Mouse (Mus musculus): ENCODE results near the gene Lrrc63.
A peak's percentile ranks its signal among the peaks of the same experiment; 100 is the strongest.
"Not testable (repeated sequence)": the region's sequence is repeated elsewhere in the genome, so short reads cannot be mapped to it uniquely, and the experiment has no call there.

Gene Lrrc63

GRCm38 (mm10) chr14:75130501-75131318 lies at the start of gene Lrrc63, which contains the start of gene Lcp1:
Gene Lrrc63, minus strand, starts transcription at chr14:75130881.
Gene Lcp1, plus strand, starts transcription at chr14:75131101.
- peak; percentile 30 for DNase-seq

DNA sequence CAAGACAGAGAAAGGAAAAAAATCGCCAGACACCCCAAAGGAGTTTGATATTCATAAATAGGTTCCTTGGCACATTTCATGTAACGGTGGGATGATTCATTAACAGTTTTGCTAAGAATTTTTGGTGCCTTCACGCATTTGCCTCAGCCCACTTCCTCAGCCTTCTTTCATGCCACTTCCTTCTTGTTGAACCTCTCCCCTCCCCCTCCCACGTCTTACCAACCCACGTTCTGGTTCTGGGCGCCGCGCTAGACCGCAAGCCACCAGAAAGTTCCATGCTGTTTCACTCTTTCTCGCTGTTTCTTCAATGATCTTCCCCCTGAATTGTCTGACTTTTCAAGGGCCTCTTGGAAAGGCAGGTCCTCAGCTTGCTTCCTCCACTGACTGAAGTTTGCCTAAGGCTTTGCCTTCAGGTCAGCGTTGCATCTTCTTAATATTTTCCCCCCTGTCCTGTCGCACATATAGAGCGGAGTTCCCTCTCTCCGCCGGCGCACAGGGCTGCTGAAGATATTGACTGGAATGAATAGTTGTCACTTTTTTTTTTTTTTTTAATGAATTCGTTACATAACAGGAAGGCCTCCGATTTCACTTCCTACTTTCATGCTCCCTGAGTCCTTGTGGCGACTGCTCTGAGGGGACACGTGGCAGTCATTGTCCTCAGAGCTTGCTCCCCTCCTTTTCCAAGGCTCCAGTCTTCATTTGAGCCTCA lies 48.7 kb upstream of the Lrrc63 start:
- no peak for DNase-seq

- no peak for DNase-seq
Measured at GRCm38 (mm10) chr14:75178801-75179211, 48.1 kb upstream of the Lrrc63 start.

DNA sequence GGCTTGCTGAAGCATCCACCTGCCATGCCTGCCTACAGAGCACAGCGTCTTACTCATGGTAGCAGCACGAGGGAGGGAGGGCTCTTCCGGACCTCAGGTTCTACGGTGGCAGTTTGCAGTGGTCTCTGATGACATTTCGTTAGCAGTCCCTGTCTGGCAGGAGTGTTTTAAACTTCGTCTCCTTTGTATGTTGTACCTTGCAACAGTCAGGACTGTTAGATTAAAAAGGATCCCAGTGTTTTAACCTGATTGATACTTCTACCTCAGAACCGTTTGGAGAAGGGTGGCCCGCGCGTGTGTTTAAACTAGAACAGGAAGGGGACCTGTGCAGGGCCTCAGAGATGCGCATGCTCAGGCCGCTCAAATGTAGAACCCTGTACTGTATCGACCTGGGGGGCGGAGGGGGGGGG lies 47.7 kb upstream of the Lrrc63 start:
- DNase-seq: no peak

- DNase-seq: no peak
Measured at GRCm38 (mm10) chr14:75177400-75177799, 46.7 kb upstream of the Lrrc63 start.

- no peak for DNase-seq
Measured at GRCm38 (mm10) chr14:75176425-75177045, 45.9 kb upstream of the Lrrc63 start.

DNA sequence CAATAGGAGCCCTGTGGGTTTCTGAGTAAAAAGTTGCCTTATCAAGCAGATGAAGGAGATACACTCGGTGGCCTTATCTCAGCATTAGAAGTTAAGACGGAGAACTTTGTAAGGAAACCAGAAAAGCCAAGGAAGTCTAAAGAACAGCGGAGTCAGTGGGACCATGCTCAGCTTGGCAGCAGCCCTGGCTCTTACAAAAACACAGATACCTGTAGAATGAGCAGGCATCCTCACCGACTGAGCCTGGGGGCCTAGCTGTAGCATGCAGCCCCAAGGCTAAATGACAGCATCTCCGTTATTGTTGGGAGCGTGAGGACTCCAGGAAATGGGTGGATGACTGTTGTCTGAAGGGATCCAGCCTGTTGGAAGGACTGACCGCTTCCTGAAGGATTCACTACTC lies 45.1 kb upstream of the Lrrc63 start:
- no peak for DNase-seq

DNA sequence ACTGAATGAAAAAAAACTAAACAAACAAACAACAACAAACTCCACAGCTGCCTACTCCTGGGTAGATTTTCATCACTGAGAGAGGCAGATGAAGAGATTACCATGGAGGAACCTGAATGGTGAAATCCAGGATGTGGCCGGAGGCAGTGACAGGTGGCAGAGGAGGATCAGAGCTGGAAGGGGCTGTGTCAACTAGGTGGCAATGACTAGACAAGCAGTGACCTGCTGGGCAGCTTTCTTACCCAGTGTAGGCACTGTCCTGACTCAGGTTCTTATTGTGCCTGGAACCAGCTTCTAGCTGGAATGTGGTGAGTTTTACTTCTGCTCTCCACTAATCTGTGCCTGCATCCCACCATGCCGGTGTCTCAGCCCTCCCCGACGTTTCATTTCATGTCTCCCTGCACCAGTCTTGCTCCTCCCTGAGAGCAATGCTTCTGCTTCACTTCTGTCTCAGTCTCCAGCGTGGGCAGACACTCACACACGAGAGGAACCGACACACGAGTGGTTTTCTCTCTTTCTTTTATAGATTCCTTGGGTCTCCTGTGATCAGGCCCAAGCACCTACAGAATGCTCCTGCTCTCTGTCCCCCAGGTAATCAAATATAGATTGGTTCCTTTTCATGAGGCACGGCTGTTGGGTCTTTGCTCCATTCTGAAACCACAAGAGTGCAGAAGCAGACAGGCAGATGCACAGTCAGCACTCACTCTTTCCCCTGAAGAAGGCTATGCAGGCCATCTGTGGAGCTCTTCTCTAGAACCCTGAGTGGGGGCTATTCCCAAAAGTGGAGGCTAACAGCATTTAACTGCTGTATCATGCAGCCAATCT lies 44.3 kb upstream of the Lrrc63 start:
- no peak for DNase-seq

DNA sequence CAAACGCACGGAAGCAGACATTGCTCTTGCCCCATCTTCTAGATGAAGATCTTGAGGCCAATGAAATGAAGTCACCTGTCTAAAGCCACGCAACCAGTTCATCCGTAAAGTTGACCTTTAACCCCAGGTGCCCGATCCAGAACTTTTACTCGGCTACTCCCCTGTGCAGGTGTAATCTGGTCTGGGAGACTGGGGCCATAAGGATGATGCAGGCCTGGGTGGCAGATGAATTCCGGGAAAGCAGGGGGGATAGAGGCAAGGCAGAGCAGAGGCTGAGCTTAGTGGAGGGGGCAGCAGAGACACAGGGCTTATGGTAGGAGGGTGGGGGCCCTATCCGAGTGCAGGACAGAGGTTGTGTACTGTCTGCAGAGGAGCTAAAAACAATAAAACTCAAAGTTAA lies 43.6 kb upstream of the Lrrc63 start:
- no peak for DNase-seq

GRCm38 (mm10) chr14:75170546-75170945 lies 39.9 kb upstream of the Lrrc63 start:
- no peak for DNase-seq

- DNase-seq: no peak
Measured at GRCm38 (mm10) chr14:75168501-75168900, 37.8 kb upstream of the Lrrc63 start.

GRCm38 (mm10) chr14:75165574-75166131 lies 35.0 kb upstream of the Lrrc63 start:
- no peak for DNase-seq

DNA sequence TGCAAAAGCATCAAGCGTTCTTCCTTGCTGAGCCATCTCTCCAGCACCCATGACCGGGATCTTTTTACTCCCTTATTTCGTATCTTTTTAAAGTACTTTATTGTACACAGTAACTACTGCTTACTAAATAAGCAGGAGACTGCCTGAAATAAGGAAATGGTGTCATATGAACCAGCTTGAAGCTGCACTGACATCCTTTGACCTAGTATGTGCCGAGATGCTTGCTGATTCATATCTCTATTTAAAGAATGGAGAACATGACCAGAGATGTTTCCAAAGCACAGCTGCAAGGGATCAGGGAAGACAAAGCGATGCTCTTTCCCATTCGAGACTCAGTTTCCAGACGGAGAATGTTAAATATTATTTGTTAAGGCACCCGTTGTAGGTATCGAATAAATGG lies 33.7 kb upstream of the Lrrc63 start:
- DNase-seq: no peak

GRCm38 (mm10) chr14:75163866-75164265 lies 33.2 kb upstream of the Lrrc63 start:
- DNase-seq: no peak

DNA sequence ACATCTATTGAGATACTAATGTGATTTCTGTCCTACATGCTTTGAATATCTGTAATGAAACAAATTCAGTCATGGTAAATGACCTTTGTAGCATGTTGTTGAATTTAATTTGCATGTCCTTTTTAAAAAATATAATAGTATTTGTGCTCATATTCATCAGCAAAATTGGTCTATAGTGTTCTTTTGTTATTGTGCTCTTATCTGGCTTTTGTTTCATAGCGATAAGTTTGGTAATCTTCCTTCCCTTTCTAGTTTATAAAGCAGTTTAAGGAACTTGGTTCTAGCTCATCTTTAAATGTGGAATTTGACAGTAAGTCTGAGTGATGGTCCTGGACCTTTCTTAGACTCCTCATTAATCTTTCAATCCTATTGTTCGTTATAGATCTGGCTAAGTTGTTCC lies 28.7 kb upstream of the Lrrc63 start:
- no peak for DNase-seq

GRCm38 (mm10) chr14:75154481-75154880 lies 23.8 kb upstream of the Lrrc63 start:
- DNase-seq: no peak

DNA sequence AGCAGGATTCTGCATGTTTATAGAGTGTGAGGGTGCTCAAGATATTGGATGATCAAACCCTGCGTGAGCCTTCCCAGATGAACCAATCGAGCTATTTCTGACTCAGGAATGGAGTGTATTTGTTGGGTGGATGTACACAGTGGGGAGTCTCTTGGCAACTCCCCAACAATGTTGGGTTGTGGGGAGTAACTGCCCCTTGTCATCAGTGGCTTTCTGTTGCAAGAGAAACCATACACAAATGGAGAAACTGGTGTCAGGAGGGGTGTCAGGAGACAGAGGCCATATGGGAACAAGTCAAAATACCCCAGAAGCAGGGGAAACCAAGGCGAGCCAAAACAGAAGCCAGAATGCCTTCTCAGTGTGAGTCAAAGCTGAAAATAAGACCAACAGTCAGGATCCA lies 20.5 kb upstream of the Lrrc63 start:
- DNase-seq: no peak

DNA sequence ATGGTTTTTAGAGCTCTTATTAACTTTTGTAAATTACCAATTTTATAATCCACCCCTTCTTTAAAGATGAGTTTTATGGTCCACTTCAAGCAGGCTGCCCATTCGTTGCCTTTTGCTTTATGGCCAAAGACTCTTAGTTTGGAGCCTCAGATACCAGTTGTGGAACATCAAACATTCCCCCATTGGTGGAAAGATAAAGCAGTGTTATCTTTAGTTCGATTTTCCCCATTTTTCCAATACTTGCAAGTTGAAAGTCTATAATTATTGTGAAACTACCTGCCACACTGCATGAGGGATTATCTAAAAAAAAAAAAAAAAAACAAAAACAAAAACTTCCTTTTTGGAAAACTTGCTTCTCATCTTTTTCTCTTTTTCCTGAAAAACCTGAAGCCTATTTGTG lies 20.0 kb upstream of the Lrrc63 start:
- DNase-seq: no peak

DNA sequence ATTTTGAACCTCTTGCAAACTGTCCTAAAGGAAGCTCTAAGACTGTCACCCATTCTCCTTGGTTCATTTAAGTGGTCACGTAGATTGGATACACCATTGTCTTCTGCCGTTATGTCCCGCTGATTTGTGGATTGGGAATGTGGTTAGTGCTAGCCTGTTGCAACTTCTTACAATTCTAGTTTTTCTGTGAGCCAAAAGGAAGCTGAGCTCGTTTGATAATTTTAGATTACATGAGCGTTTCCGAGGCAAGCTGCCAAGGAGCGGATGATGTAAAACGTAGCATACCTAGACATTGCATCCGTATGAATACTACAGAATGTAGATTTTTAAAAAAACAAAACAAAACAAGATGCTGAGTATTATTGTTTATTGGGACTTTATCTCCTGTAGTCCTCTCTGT lies 17.5 kb upstream of the Lrrc63 start:
- DNase-seq: no peak

GRCm38 (mm10) chr14:75147706-75148105 lies 17.0 kb upstream of the Lrrc63 start:
- not testable (repeated sequence) for DNase-seq

DNA sequence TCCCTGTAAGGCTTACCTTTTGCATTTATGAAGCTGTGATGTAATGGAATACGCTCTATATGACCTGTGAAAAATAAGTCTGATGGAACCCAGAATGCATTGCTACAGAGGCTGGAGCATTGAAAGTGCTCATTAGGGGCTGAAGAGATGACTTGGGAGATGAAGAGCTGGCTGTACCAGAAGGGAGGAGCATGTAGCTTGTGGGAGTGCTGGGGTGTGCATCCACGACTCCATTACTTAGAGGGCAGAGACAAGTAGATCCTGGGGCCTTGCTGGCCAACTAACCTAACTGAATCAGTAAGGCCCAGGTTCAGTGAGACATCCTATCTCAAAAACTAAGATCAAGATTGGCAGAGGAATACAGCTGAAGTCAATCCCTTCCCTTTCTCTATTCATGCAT lies 8.5 kb upstream of the Lrrc63 start:
- DNase-seq: no peak

DNA sequence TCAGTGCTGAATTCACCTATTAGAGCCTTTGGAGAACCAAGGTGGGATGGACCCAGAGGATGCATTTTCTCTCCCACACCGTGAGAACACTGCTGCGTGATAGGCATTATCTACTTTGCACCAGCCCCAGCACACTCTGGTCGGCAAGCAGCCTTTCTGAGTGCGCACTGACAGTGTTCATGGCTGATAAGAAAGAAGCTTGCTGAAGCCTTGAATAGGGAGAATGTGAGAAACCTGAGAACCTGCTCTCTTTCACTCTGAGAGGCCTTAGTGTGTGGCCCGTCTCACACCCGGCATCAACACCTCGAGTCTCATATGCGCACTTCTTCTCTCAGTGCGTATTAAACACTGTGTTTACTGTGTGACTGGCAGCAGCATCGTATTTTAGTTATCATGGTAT lies 7.8 kb upstream of the Lrrc63 start:
- no peak for DNase-seq
